Mouse (Mus musculus) urinary bladder, adult 2 months (tissue): Measurements from ENCODE around the gene Lrrc75b. TPM values are rescaled to one million over a fixed set of nuclear protein-coding genes. Genes with fewer than 3 reads are reported as not detected.
"Not testable (repeated sequence)": the region's sequence is repeated elsewhere in the genome, so short reads cannot be mapped to it uniquely, and the experiment has no call there.

Source experiments
- DNase-seq: peaks from one replicate; pipeline ENCODE4 v3.0.0; 2022; ENCODE audit warnings: low spot score
- polyA plus RNA-seq: library from polyadenylated mRNA; depleted of rRNA; stranded (reverse); fragments of >200 nt; gene quantifications from 2 replicates; pipeline ENCODE4 v1.2.3, GENCODE M21; 2012

Lrrc75b gene
- polyA plus RNA-seq, 1 experiment, result 4.7 TPM

DNA sequence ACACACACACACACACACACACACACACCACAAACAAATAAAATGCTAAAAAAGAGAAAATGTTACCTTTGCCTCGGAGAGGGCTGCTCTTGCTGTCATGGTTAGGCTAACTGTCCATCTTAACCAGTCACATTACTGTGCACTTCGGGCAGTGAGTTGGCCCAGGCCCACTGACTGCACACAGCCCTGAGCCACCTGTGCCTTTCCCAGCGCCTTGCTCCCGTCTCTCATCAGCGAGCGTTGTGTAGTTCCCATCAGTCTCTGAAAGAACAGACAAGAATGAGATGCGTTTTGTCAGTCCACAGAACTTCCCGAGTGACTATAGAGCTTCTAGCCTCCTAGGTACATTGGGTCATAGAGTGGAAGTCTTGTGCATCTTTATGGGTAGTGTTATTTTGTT, 25.9 kb downstream of the Lrrc75b start:
- DNase-seq, result no peak

DNA sequence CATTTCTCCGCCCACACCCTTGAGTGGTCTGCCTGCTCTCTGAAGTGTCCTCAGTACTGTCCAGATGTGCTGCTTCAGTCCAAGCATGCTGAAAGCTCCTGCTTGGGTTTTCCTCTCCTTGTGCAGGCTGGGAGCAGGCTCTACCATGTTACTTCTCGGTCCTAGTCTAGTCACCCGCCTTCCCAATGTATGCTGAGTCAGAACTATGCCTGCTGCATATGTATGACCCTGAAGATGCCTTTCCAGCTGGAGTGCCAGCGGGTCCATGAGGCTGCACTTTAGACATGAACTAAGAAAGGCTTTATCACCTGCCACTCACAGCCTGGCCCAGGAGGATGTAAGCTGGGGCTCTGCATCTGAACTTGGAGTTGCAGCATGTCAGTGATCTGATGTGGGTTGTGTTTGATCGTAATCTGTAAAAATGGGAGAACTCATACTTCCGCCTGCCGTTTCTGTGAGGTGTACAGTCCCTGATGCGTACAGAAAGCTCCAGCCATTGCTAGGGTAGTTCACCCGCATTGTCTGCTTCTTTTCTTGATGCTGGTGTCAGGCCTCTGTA, 28.5 kb downstream of the Lrrc75b start:
- no peak for DNase-seq

DNA sequence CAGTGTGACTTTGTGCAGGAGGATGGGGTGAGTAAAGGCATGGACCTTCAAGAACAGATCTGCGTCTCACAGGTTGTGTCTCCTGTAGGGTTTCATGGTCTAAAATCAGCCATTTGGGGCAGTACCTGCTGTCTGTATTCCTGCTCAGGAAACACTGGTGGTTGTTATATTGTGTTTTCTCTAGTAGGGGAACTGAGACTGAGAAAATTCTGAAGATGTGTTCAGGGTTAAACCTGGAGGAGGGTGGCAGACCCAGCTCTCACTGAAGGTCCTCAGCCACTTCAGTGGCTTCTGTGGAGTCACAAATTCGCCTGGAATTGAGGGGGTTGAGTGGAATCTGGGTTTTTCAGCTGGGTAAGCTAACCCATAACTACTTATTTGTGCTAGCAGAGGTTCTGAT, 29.8 kb downstream of the Lrrc75b start:
- no peak for DNase-seq

DNA sequence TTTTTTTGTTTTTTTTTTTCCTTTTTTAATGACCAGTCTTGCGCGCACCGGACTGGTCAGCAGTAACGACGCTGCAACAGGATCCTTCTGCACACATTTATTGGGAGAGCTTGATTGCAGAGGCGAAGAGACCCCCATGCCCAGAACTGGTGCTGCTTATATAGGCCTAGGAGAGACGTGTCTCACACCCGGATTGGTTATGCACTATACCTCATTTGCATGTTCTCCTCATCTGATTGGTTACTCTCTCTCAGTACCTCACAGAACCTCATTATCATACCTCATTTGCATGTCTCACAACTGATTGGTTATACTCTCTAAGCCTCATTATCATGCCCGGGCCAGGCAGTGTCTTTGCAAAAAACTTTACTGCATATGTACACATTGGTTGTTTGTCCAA, 34.7 kb downstream of the Lrrc75b start:
- not testable (repeated sequence) for DNase-seq

DNA sequence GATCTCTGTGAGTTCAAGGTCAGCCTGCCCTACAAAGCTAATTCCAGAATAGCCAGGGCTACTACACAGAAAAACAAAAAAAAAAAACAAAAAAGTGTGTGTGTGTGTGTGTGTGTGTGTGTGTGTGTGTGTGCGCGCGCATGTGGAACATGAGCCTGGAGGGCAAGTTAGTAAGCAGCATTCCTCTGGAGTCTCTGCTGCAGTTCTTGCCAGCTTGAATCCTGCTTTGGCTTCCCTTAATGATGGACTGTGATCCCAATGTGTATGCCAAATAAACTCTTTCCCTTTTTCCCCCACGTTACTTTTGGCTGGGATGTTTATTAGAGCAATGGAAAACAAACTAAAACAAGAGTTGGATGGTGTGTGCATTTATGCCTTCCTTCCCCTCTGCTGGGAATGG, 38.5 kb downstream of the Lrrc75b start:
- DNase-seq, result no peak

DNA sequence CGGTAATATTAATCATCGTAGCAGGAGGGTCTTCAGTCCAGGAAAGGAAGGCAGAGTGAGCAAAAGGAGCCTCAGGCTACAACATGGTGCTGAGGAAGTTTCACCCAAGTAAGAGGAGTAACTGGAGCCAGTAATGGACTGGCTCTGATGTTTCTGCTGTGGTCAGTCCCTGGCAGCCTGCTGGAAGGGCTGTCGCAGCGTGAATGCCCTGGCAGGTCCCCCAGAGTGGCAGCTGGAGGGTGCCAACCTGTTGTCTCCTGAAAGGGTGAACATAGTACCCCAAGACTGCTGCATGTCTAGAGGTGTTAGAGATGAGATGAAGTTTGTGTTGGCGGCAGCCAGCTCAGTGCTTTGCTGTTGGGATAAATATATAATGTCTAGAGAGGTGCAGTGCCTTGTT, 39.5 kb downstream of the Lrrc75b start:
- DNase-seq, result no peak

DNA sequence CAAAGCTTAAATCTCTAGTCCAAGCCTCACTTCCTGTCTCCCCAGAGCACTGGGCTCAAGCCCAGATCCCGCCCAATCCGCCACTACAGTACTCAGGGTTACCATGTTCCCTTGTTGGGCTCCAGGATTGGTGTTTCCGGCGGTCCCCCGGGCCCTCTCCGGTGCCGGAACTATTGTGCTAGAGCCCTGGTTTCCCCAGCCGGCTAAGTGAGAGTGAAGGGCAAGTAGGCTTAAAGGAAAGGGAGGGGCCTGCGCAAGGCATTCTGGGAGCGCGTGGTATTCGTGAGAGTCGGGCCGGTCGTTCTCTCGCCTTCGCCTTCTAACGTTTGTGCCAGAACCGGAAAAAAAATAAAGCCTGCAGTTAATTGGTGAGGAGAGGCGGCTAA, 42.4 kb downstream of the Lrrc75b start, which contains the start of gene Gucd1:
TSS of gene Gucd1 (minus strand) at position 215 of the 386 bp plus-strand sequence.
- peak; percentile 93 for DNase-seq

DNA sequence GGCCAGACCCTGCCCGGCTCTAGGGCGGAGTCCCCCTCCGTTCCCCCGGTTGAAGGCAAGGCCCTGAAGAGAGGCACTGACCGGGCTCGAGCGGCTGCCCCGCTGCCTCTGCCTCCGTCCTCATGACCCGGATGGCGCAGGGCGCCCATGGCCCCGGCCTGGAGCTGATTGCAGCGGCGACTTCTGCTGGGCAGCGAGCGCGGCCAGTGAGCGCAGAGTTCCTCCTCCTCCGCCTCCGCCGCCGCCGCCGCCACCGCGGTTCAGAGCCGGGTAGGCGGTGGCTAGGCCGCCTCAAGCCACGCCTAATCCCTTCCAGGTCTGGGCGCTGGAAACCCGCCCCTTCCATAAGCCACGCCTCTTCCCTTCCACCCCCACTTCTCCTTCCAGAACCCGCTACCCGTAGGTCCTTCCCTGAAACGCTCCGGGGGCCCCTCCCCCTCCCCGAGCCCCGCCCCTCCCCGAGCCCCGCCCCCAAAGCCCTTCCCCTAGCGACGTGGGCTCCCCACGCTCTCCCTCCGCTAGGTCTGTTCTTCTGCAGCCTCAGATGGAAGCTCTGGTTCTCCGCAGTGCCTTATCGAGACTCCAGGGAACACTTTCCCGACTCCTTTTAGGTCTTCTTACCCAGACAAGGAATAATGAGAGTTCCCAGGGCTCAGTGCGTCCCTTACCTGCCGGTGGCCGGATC, 42.9 kb downstream of the Lrrc75b start, which contains the start of gene Snrpd3:
TSS of gene Snrpd3 (plus strand) at position 479 of the 685 bp plus-strand sequence.
- DNase-seq, result peak; percentile 85

DNA sequence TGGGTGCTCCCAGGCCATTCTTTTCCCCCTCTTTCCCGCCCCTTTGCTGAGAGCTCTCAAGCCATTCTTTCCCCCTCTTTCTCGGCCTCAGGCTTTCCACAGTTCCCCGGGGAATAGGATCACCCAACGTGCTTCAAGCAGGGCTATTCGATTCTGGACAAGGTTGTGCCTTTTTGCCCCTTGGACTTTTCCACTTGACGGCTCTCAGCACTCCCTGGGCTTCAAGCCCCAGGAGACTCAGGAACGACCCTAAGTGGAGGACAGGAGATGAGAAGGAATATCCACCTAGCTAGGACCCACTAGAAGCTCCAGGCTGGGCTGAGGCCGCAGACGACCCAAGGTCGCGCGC, 43.4 kb downstream of the Lrrc75b start:
- DNase-seq, result no peak

DNA sequence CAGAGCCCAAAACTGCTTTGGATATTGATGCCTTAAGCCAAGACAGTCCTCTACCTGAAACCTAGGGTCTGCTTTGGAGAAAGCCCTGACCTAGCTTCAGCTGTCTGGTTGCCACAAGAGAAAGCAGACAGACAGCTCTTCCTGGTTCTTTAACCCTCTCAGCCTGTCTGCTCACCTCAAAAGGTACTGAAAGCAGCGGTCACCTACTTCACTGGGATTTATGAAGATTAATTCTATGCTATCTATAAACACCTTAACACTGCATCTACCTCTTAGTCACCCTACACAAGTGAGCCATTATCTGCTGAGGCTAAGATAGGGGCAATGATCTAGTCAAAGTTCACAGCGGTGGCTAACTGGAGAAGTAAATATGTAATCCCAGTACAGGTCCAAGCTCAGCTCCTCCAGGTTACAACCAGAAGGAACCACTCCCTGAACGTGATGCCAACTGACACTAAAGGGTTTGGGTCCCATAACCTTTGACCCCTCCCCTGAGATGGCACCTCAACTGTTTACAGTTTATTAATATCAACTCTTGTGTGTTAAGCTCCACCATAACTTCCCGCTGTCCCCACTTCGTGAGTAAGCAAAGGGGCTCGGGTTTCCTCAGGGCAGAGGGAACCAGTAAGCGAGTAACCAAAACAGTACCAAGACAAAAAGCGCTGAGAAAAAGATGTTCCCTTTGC, 43.9 kb downstream of the Lrrc75b start:
- no peak for DNase-seq

DNA sequence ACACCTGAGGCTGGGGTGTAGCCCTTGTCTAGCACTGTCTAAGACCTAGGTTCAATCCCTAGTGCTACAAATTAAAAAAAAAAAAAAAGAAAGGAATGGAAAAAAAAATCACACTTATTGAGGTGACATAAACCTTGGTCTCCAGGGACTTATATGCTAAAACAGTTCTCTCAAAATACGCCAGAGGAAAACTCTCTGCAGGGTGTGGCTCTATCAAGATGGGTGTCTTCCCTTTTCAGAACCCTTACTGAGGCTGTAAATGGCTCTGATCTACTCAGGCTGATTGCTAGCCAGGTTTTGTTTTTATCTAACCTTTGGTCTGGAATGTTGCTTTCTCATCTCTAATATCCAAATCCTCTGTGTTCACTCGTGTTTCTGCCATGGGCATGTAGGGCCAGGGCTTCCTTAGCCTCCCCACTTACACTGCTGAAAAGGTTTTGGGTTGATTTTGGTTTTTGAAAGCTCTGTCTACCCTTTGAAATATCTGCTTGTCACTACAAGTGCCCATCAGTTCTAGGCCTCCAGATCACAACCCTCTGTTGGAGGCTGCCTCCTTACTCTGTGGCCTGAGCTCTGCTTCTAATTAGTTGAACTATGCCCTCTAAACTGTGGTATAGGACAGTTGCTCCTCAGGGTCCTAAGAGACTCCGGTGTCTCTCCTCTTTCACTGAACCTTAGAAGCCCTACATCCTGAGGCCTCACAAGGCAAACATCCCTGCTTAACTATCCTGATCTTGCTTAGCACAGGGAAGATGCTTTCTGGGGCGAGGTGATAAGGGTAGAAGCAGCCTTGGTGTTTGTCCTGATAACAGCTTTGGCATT, 44.7 kb downstream of the Lrrc75b start:
- no peak for DNase-seq

DNA sequence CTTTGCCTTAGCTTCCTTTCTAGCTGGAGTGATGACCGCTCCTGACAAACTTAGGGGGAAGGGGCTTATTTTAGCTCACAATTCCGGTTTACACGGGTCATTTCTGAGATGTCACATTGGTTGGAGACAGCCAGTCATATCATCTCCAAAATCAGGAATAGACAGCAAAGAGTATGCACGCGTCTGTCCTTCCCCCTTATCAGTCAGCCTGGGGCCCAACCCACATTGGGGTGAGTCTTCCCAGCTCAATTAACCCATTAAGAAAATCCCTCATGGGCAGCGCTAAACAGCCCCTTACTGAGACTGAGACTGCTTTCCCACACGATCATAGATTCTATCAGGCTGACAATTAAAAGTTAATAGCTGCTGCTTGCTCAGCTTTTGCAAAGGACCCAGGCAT, 45.8 kb downstream of the Lrrc75b start:
- DNase-seq, result no peak

DNA sequence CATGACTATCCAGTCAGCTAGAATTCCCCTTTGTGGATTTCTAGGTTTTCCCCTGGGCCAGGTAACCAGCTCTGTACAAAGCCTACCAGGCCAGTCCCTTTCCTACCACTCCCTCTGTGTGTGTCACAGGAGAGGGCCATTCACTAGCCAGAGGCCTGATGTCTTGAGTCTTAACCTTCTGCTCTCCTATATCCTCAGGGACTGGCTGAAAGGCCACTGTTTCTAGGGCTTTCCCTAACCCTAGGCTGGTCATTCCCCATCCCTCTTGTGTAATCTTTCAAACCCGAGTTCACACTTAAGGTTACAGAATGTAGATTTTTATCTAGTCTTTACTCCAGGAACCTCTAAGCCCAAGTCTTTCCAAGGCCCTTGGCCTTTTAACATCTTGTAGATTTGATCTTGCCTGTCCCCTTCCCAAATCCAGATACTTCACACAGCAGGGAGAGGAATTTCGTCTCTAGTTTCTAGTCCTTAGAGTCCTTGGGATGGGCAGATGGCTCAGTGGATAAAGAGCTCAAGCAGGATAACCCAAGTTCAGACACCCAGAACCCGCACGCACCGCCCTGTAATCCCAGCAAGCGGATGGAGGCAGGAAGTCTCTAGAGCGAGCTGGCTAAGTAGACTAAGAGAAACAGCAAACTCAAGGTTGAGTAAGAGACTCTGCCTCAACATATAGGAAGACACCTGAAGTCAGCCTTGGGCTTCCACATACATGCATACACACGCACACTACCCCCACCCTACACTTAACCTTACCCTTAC, 46.6 kb downstream of the Lrrc75b start:
- no peak for DNase-seq

DNA sequence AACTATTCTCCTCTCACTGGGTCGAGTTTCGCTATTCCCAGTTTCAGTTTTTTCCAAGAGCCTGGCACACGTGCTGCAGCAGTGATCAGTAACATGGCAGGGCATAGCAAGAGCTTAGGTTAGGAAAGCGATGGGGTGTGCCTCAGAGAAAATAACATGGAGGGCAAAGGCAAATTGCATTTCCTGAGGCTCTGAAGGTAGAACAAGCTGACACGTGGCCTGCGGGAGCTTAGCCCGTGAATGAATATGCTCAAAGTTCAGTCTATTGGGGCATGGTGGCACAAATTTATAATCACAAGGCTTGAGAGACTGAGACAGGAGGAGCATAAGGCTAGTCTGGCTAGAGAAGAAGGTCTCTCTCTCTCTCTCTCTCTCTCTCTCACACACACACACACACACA, 47.3 kb downstream of the Lrrc75b start:
- DNase-seq, result no peak

DNA sequence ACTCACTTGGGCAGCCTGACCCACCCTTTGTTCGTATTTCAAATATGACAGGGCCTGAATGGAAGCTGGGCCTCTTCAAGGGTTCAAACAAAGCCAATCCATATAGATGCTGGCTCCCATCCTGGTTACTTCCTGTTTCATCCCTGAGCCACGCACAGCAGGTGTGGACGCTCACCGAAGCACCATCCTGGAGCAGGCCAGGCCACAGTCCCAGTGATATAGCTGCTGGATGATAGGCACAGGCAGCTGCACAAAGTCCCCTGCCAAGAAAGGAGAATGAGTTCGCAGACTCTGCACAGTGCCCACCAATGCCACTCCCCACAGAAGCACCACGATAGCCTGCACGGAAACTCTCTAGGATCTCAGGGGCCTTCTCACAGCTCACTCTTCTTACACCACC, 48.2 kb downstream of the Lrrc75b start:
- no peak for DNase-seq

DNA sequence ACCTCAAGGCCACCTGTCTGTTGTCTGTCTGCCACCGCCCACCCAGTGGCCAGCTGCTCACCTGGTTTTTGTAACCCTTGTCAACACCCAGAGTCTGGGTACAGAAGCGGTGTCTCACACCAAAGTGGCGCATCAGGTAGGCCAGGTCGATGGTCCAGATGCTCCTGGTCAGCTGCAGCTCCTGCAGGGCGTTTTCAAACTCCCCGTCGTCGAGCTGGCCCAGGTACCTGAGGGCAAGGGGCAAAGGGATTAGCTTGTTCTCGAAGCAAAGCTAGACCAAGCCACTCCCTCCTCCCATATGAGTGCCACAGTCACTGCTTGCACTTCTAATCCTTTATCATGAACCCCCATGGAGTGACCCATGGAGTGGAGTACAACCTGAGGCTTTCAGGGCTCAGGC, 49.1 kb downstream of the Lrrc75b start:
- no peak for DNase-seq

DNA sequence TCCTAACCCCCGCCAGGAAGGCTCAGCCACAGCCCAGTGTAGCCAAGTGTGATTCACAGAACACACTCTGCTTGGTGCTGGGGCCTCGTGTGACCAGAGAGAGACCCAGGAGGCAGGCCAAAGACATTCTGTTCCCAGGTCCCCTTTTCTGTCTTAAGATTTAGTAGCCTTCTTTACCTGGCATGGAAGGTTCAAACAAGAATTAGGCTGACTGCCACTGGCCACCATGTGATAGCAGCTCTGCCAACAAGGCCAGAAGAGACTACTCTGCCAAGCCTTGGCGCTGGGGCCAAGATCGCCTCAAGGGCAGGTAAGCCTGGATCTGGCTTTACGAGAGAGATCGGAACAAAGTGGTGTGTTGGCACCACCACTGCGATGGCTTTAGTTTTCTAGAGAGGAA, 49.7 kb downstream of the Lrrc75b start:
- DNase-seq, result no peak

DNA sequence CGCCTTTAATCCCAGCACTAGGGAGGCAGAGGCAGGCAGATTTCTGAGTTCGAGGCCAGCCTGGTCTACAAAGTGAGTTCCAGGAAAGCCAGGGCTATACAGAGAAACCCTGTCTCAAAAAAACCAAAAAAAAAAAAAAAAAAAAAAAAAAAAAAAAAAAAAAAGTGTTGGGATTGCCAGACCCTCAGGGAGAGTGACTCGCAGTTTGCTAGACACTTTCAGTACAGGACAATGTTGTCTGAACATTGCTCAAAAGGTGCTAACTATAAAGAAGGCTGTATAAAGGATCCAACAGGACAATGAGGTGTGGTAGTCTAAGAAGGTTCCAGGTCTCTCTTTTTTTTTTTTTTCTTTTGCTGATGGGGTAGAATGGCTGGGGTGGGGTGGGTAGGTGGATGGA, 54.2 kb downstream of the Lrrc75b start:
- not testable (repeated sequence) for DNase-seq

DNA sequence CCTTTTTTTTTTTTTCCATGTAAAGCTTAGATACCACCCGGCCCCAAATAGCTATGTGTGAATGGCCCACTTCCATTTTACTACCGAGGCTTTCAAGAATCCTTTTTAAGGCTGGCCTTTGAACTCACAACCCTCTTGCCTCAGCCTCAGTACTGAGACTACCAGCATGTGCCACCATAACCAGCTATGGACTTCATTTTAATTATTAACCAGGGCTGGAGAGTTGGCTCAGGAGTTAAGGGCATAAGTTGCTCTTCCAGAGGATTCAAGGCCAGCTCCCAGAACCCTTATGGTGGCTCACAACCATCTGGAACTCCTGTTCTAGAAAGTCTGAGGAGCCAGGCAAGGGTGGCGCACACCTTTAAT, 55.0 kb downstream of the Lrrc75b start:
- no peak for DNase-seq

DNA sequence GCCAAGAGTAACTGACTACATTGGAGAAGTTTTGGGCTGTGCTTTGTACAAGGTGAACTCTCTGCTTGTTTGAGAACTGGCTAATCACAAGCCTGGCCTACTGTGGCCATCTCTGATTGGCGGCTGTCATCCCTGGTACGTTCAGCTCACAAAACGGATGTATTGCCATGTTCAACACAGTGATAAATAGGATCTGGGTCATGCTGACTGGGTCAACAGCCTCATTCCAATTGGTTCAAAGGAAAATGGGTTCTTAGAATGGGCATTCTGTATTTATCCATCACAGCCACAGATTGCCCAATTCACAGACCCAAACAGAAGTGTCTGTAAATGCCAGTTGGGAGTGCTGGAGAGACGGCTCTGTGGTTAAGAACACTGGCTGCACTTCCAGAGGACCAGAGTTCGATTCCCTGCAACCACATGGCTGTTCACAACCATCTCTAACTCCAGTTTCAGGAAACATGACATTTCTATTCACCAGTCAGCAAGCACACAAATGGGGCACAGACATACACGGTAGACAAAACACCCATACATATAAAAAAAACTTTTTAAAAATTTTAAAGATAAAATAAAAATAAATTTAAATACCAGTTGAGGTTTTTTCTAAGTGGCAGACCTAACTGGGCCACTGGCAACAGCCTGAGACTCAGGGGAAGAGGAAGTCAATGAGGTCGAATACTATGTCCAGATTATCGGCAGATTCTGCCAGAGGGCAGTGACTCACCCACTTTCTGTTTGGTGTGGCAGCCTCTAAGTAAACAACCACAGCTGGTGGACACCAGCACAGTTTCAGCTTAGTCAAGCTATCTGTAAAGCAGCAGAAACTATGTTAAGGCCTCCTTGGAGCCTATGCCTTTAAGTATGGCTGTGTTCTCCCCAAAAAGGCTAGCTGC, 55.6 kb downstream of the Lrrc75b start:
- DNase-seq, result no peak

DNA sequence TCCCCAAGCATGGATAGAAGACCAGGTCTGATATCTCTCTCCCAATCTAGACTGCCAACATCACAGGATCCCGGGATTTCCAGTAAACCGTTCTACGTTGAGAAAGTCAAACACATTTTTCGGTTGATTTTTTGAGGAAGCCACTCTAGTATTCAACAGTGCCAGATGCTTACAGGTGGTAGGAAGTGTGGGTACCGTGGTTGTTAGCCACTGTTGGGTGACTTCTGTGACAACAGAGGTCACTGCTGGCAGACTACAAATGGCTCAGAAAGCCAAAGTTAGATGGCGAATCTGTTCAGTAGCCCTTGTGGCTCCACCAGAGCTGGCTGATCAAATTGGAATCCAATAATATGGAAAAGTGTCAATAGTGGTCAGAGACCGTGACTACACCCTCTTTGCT, 56.4 kb downstream of the Lrrc75b start:
- no peak for DNase-seq
